Mouse (Mus musculus) hindbrain, embryonic 16.5 days (tissue): ENCODE results near the gene Rimbp2. TPM values are rescaled to one million over a fixed set of nuclear protein-coding genes. Genes with fewer than 3 reads are reported as not detected.

ENCODE experiments used
- ATAC-seq: fragments of 200-750 bp; cut with Nextera tagmentation; 2 replicates; pipeline ENCODE4 v1.8.0; 2017; ENCODE audit warnings: moderate TSS enrichment, moderate library complexity
- H3K27ac ChIP-seq: fragments of 300-500 bp; sonication (generic); 2 replicates; pipeline ENCODE4 v1.5.1; 2014; ENCODE audit warnings: low read depth, mild to moderate bottlenecking, control low read depth, low read length, moderate library complexity
- H3K27me3 ChIP-seq: fragments of 300-500 bp; sonication (generic); replicated peaks from 2 replicates; pipeline ENCODE4 v1.6.1; 2014; ENCODE audit warnings: low read length; ENCODE audit not compliant: control insufficient read depth, insufficient read depth
- H3K36me3 ChIP-seq: fragments of 300-500 bp; sonication (generic); 2 replicates; pipeline ENCODE4 v1.6.1; 2014; ENCODE audit warnings: mild to moderate bottlenecking, low read length, moderate library complexity, mixed read lengths; ENCODE audit not compliant: control insufficient read depth, insufficient read depth
- H3K4me1 ChIP-seq: fragments of 300-500 bp; sonication (generic); 2 replicates; pipeline ENCODE4 v1.6.1; 2014; ENCODE audit warnings: low read depth, low read length; ENCODE audit not compliant: control insufficient read depth, insufficient read depth
- H3K4me2 ChIP-seq: fragments of 300-500 bp; sonication (generic); 2 replicates; pipeline ENCODE4 v1.6.1; 2014; ENCODE audit warnings: mild to moderate bottlenecking, low read length, control low read depth, moderate library complexity
- H3K4me3 ChIP-seq: fragments of 300-500 bp; sonication (generic); 2 replicates; pipeline ENCODE4 v1.5.1; 2014; ENCODE audit warnings: mild to moderate bottlenecking, low read length, control low read depth, moderate library complexity
- H3K9ac ChIP-seq: fragments of 300-500 bp; sonication (generic); 2 replicates; pipeline ENCODE4 v1.6.1; 2014; ENCODE audit warnings: low read depth, mild to moderate bottlenecking, control low read depth, low read length, moderate library complexity
- H3K9me3 ChIP-seq: fragments of 300-500 bp; sonication (generic); 2 replicates; pipeline ENCODE4 v1.6.1; 2014; ENCODE audit warnings: mild to moderate bottlenecking, low read length, moderate library complexity; ENCODE audit not compliant: control insufficient read depth
- WGBS: fragments of 180-500 bp; shearing (Covaris S2); extraction: QIAGEN DNeasy Blood & Tissue Kit; methylation state at CpG from one replicate; pipeline ENCODE4 v1.1.7; 2014; 5-methylcytosine and 5-hydroxymethylcytosine counted together
- polyA plus RNA-seq: library from polyadenylated mRNA; unstranded; fragments of >200 nt; fragmentation: Nextera tagmentation; extraction: Ambion mirVana; gene quantifications from 2 replicates; pipeline ENCODE4 v1.2.1, GENCODE M21; 2015

The Rimbp2 gene
- polyA plus RNA-seq, 1 experiment from 2014 or later, result 4.7 TPM

DNA sequence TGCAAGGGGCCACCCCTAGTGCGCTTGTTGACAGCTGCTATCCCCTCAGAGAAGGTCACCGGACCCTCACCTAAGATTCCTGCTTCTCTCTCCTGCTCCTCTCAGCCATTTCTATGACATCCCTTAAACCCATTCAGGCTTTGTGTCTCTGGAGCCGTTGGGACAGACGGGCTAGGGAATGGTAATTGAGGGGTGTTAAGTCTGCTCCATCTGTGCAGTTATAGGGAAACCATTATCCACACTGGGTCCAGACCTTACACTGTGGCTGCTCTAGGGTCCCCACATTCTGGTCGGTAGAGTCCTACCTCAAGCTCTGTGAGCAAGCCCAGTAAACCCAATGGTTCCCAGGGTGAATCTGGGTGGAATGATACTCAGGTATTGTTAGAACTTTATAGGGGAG lies 244.4 kb downstream of the Rimbp2 start:
- H3K9ac ChIP-seq, result no peak overlapping the region
- 70% methylated on average over 5 of the region's 5 CpGs for WGBS
- H3K27ac ChIP-seq, result no peak overlapping the region
- no peaks in the 10 kb centered on the region for H3K27me3 ChIP-seq
- no peaks in the 10 kb centered on the region for H3K36me3 ChIP-seq
- H3K4me3 ChIP-seq, result no peak overlapping the region
- H3K9me3 ChIP-seq, result no peaks in the 10 kb centered on the region
- H3K4me1 ChIP-seq, result peaks cover 2% of the 10 kb centered on the region
- no peak overlapping the region for H3K4me2 ChIP-seq
- ATAC-seq, result no peak

Other genes with a start within 250 kb of the Rimbp2 start
- 16.1 and 17.5 TPM in 2 replicates for gene Stx2, start 55.1 kb upstream of the Rimbp2 start, polyA plus RNA-seq
- gene Ran, start 66.6 kb upstream of the Rimbp2 start, polyA plus RNA-seq, result 326 and 333 TPM in 2 replicates
- 0.14 and 0.21 TPM in 2 replicates for gene Adgrd1, start 143.3 kb upstream of the Rimbp2 start, polyA plus RNA-seq